Mouse (Mus musculus): Measurements from ENCODE around the gene Arsb. TPM values are rescaled to one million over a fixed set of nuclear protein-coding genes. Genes with fewer than 3 reads are reported as not detected.

The Arsb gene
- polyA plus RNA-seq, 1 experiment from 2014 or later: 11.2 TPM

GRCm38 (mm10) chr13:93849751-93850355 lies 78.4 kb downstream of the Arsb start:
- Histone ChIP-seq H3K4me1 (ENCODE audit: control insufficient read depth, insufficient read depth, low read length) (peaks cover 4% of the 10 kb centered on the region; the same call in 1 of the 2 replicates), H3K27me3 (replicated peaks; ENCODE audit: control insufficient read depth, insufficient read depth, low read length) (no peaks in the 10 kb centered on the region), H3K36me3 (ENCODE audit: control insufficient read depth, insufficient read depth, low read length) (no peaks in the 10 kb centered on the region), H3K9me3 (ENCODE audit: control insufficient read depth, low read length) (no peaks in the 10 kb centered on the region), H3K9ac (ENCODE audit: low read depth, low read length) (no peak overlapping the region), H3K27ac (ENCODE audit: low read length) (no peak overlapping the region), H3K4me3 (ENCODE audit: low read length) (no peak overlapping the region), H3K4me2 (ENCODE audit: low read depth, low read length) (no peak overlapping the region)
- ATAC-seq: no peak
- WGBS: 81% methylated on average over 5 of the region's 5 CpGs

- H3K4me1 ChIP-seq (ENCODE audit: control insufficient read depth, insufficient read depth, low read length): peaks cover 4% of the 10 kb centered on the region; the same call in 1 of the 2 replicates
- no peaks in the 10 kb centered on the region for H3K27me3 ChIP-seq (replicated peaks; ENCODE audit: control insufficient read depth, insufficient read depth, low read length)
- H3K4me2 ChIP-seq (ENCODE audit: low read depth, low read length): no peak overlapping the region
- no peaks in the 10 kb centered on the region for H3K9me3 ChIP-seq (ENCODE audit: control insufficient read depth, low read length)
- H3K27ac ChIP-seq (ENCODE audit: low read length): no peak overlapping the region
- H3K4me3 ChIP-seq (ENCODE audit: low read length): no peak overlapping the region
- H3K9ac ChIP-seq (ENCODE audit: low read depth, low read length): no peak overlapping the region
- 64% methylated on average over 4 of the region's 4 CpGs for whole genome bisulfite sequencing
- no peak for ATAC-seq
- no peaks in the 10 kb centered on the region for H3K36me3 ChIP-seq (ENCODE audit: control insufficient read depth, insufficient read depth, low read length)
Measured at GRCm38 (mm10) chr13:93850674-93851073, 79.2 kb downstream of the Arsb start.

GRCm38 (mm10) chr13:93852419-93853138 lies 81.1 kb downstream of the Arsb start:
- WGBS: 54% methylated on average over 14 of the region's 14 CpGs

GRCm38 (mm10) chr13:93853767-93854166 lies 82.3 kb downstream of the Arsb start:
- Histone ChIP-seq H3K27me3 (replicated peaks; ENCODE audit: control insufficient read depth, insufficient read depth, low read length) (no peaks in the 10 kb centered on the region), H3K4me1 (ENCODE audit: control insufficient read depth, insufficient read depth, low read length) (no peaks in the 10 kb centered on the region), H3K27ac (ENCODE audit: low read length) (no peak overlapping the region), H3K36me3 (ENCODE audit: control insufficient read depth, insufficient read depth, low read length) (no peaks in the 10 kb centered on the region), H3K4me3 (ENCODE audit: low read length) (no peak overlapping the region), H3K4me2 (ENCODE audit: low read depth, low read length) (no peak overlapping the region), H3K9ac (ENCODE audit: low read depth, low read length) (no peak overlapping the region), H3K9me3 (ENCODE audit: control insufficient read depth, low read length) (no peaks in the 10 kb centered on the region)
- WGBS: 93% methylated on average over 6 of the region's 6 CpGs
- no peak for ATAC-seq

More at GRCm38 (mm10) chr13:93852419-93853138, 81.1 kb downstream of the Arsb start:
- Histone ChIP-seq H3K9me3 (ENCODE audit: control insufficient read depth, low read length) (no peaks in the 10 kb centered on the region), H3K4me1 (ENCODE audit: control insufficient read depth, insufficient read depth, low read length) (no peaks in the 10 kb centered on the region), H3K27me3 (replicated peaks; ENCODE audit: control insufficient read depth, insufficient read depth, low read length) (no peaks in the 10 kb centered on the region), H3K27ac (ENCODE audit: low read length) (no peak overlapping the region), H3K9ac (ENCODE audit: low read depth, low read length) (no peak overlapping the region), H3K4me3 (ENCODE audit: low read length) (no peak overlapping the region), H3K4me2 (ENCODE audit: low read depth, low read length) (no peak overlapping the region), H3K36me3 (ENCODE audit: control insufficient read depth, insufficient read depth, low read length) (no peaks in the 10 kb centered on the region)
- ATAC-seq: peak; percentile 49; the same call in 1 of the 2 replicates

GRCm38 (mm10) chr13:93854325-93854724 lies 82.9 kb downstream of the Arsb start:
- no peaks in the 10 kb centered on the region for H3K36me3 ChIP-seq (ENCODE audit: control insufficient read depth, insufficient read depth, low read length)
- no peak overlapping the region for H3K27ac ChIP-seq (ENCODE audit: low read length)
- no peaks in the 10 kb centered on the region for H3K27me3 ChIP-seq (replicated peaks; ENCODE audit: control insufficient read depth, insufficient read depth, low read length)
- H3K4me2 ChIP-seq (ENCODE audit: low read depth, low read length): no peak overlapping the region
- no peak overlapping the region for H3K9ac ChIP-seq (ENCODE audit: low read depth, low read length)
- WGBS: 91% methylated on average over 8 of the region's 8 CpGs
- no peak for ATAC-seq
- H3K4me1 ChIP-seq (ENCODE audit: control insufficient read depth, insufficient read depth, low read length): no peaks in the 10 kb centered on the region
- no peaks in the 10 kb centered on the region for H3K9me3 ChIP-seq (ENCODE audit: control insufficient read depth, low read length)
- H3K4me3 ChIP-seq (ENCODE audit: low read length): no peak overlapping the region

- H3K9ac ChIP-seq (ENCODE audit: low read depth, low read length): no peak overlapping the region
- no peaks in the 10 kb centered on the region for H3K4me1 ChIP-seq (ENCODE audit: control insufficient read depth, insufficient read depth, low read length)
- H3K27ac ChIP-seq (ENCODE audit: low read length): no peak overlapping the region
- WGBS: 85% methylated on average over 3 of the region's 3 CpGs
- no peaks in the 10 kb centered on the region for H3K9me3 ChIP-seq (ENCODE audit: control insufficient read depth, low read length)
- no peaks in the 10 kb centered on the region for H3K36me3 ChIP-seq (ENCODE audit: control insufficient read depth, insufficient read depth, low read length)
- no peak for ATAC-seq
- H3K27me3 ChIP-seq (replicated peaks; ENCODE audit: control insufficient read depth, insufficient read depth, low read length): no peaks in the 10 kb centered on the region
- no peak overlapping the region for H3K4me3 ChIP-seq (ENCODE audit: low read length)
- no peak overlapping the region for H3K4me2 ChIP-seq (ENCODE audit: low read depth, low read length)
Measured at GRCm38 (mm10) chr13:93854966-93855562, 83.6 kb downstream of the Arsb start.

- Histone ChIP-seq H3K9me3 (ENCODE audit: control insufficient read depth, low read length) (no peaks in the 10 kb centered on the region), H3K9ac (ENCODE audit: low read depth, low read length) (no peak overlapping the region), H3K27me3 (replicated peaks; ENCODE audit: control insufficient read depth, insufficient read depth, low read length) (no peaks in the 10 kb centered on the region), H3K4me1 (ENCODE audit: control insufficient read depth, insufficient read depth, low read length) (no peaks in the 10 kb centered on the region), H3K36me3 (ENCODE audit: control insufficient read depth, insufficient read depth, low read length) (no peaks in the 10 kb centered on the region), H3K27ac (ENCODE audit: low read length) (no peak overlapping the region), H3K4me3 (ENCODE audit: low read length) (peak overlapping the region; percentile 12; the same call in 1 of the 2 replicates), H3K4me2 (ENCODE audit: low read depth, low read length) (peak overlapping the region; percentile 32)
- peak; percentile 55 for ATAC-seq
- 21% methylated on average over 11 of the region's 11 CpGs for WGBS
Measured at GRCm38 (mm10) chr13:93855701-93856183, 84.3 kb downstream of the Arsb start.

- Histone ChIP-seq H3K9ac (ENCODE audit: low read depth, low read length) (no peak overlapping the region), H3K36me3 (ENCODE audit: control insufficient read depth, insufficient read depth, low read length) (no peaks in the 10 kb centered on the region), H3K27ac (ENCODE audit: low read length) (no peak overlapping the region), H3K9me3 (ENCODE audit: control insufficient read depth, low read length) (no peaks in the 10 kb centered on the region), H3K4me1 (ENCODE audit: control insufficient read depth, insufficient read depth, low read length) (no peaks in the 10 kb centered on the region), H3K27me3 (replicated peaks; ENCODE audit: control insufficient read depth, insufficient read depth, low read length) (no peaks in the 10 kb centered on the region), H3K4me3 (ENCODE audit: low read length) (no peak overlapping the region), H3K4me2 (ENCODE audit: low read depth, low read length) (no peak overlapping the region)
- WGBS: 83% methylated on average over 2 of the region's 2 CpGs
- ATAC-seq: no peak
Measured at GRCm38 (mm10) chr13:93861211-93861610, 89.8 kb downstream of the Arsb start.

- Histone ChIP-seq H3K27ac (ENCODE audit: low read length) (no peak overlapping the region), H3K36me3 (ENCODE audit: control insufficient read depth, insufficient read depth, low read length) (no peaks in the 10 kb centered on the region), H3K4me3 (ENCODE audit: low read length) (no peak overlapping the region), H3K4me1 (ENCODE audit: control insufficient read depth, insufficient read depth, low read length) (no peaks in the 10 kb centered on the region), H3K27me3 (replicated peaks; ENCODE audit: control insufficient read depth, insufficient read depth, low read length) (no peaks in the 10 kb centered on the region), H3K4me2 (ENCODE audit: low read depth, low read length) (no peak overlapping the region), H3K9ac (ENCODE audit: low read depth, low read length) (no peak overlapping the region), H3K9me3 (ENCODE audit: control insufficient read depth, low read length) (no peaks in the 10 kb centered on the region)
- WGBS: 61% methylated on average over 8 of the region's 8 CpGs
- no peak for ATAC-seq
Measured at GRCm38 (mm10) chr13:93864066-93864740, 92.8 kb downstream of the Arsb start.

Measured in intestine, embryonic 16.5 days (tissue).